Mouse (Mus musculus) cerebellum, postnatal 25 days (tissue): ENCODE data around the gene Zfp612.
"Not testable (repeated sequence)": the region's sequence is repeated elsewhere in the genome, so short reads cannot be mapped to it uniquely, and the experiment has no call there.

Experiments
- DNase-seq, 2 experiments: peaks; one replicate each; pipeline ENCODE4 v3.0.0; 2021; ENCODE audit warnings: mixed read lengths in 2 of 2

Zfp612 gene

DNA sequence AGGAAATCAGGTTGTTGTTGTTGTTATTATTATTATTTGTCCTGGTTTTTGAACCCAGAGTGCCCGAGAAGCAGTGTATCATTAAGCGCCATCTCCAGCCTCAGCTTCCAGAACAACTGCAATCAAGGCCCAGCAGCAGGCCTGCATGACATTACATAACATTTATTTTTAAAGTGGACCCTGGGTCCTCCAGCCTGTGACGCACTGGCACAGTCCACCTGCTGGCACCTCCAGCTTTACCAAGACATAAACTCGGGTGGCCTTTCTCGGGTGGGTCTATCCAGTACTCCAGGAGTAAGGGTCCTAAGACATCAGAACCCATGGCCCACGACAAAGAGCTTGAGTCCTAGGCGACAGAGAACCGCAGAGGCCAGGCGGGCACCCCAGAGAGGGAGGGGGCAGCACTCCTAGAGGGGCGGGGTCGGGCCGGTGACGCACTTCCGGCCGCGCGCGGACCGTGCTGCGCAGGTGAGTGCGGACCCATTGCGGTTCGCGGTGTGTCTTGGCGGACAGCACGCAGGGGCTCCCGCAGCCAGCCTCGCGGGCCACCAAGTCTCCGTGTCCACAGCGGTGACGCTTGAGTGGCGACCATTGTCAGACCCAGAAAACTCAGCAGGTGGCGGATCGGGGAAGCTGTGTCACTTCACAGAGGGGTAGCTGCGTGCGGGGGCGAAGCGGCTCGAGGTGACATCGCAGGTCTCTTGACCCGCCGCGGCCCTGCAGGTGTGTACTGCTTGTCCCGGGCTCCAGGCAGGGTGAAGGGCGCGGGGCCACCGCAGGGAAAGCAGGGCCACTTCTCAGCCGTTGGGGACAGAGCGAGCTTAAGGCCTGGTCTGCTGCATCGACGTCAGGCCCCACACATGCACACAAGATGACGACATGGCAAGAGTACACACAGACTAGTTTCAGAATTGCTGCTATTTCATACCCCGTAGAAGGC lies at the start of gene Zfp612:
Gene Zfp612 (plus strand): TSS at position 465 of the 940 bp plus-strand sequence.
- DNase-seq, result peak; percentile 91 to 92

DNA sequence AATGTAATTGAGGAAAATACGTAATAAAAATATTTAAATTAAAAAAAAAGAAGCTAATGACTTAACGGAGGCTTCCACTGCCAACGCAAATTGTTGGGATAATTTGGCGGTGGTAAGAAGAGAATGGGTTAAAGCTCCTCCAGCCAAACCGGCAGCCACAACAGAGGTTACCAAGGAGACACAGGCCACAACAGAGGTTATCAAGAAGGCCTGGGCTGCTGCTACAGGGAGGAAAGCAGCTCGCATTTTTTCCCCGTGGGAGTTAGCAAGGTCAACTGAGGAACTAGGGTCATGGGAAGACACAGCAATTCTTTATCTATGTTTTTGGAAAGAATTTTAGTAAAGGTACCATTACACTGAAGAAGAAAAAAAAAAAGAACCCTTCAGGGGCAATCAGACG lies 45.8 kb upstream of the Zfp612 start:
- not testable (repeated sequence) for DNase-seq

DNA sequence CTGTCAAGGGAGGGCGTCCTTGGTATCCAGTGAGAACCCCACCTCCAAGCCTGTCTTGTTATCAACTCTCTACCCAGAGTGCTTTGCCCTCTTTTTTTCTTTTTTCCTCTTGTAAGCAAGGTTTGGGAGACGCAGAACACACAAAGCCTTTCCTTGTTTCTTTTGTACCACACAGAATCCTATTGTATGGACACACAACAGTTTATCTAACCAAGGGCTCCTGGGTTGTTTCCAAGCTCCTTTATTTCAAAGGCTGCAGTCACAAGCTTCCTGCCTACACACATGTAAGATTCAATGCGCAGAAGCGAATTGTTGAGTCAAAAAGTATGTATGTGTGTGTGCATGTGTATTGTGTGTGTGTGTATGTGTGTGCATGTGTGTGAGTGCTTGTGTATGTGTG lies 45.2 kb upstream of the Zfp612 start:
- no peak for DNase-seq

DNA sequence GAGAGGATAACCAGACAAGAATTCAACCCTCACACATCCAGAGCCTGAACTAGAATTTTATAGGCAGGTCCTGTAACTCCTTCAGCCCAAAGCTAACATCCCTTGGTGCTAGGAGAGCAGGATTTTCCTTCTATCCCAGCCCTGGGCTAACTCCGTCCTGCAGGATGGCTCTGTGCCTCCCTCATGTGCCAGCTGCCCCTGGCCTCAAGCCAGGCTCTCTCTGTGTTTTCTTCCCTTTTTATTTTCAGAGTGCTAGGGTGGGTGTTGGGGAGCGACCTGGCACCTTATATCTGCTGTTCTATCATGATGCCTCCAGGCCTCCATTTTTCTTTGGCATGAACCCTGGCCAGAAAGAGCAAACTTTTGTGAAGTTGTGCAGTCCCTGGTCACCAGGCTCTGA lies 43.4 kb upstream of the Zfp612 start:
- peak; percentile 11 to 38 for DNase-seq

DNA sequence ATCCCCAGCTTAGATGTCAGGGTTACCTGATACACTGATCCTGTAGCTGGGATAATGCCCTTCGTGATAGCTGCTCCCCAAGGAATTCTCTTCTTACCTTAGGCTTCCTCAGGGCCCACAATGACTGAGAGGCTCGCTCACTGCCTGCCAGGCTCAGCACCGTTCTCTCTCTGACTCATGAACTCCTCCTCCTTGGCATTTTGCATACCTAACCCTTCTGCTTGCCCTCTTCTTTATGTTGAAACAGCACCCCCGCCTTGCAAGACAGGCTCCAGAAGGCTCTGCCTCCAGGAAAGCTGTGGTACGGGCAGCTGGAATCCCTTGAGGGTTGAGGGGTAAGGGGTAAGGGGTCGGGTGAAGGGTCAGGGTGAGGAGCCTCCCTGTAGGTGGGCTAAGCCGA lies 40.3 kb upstream of the Zfp612 start:
- DNase-seq, result no peak

DNA sequence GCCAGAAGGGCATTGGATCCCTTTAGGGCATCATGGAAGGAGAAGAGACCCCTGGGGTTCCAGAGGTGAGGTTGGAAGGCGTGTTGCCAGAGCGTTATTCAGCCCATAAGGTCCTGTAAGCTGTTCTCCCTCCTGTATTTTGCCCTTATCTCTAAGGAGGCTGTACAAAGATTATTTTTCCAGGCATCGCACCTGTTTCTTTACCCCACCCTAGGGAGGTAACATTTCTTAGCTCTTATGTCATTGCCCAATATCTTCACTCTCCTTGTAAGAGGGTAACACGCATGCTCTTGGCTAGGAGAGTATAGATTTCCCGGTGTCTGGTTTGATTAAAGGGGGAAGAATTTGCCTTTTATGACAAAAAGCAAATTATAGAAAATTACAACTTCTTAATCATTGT lies 39.9 kb upstream of the Zfp612 start, which contains the start of gene Chst4:
Gene Chst4 (minus strand): TSS at position 82 of the 400 bp plus-strand sequence.
- no peak for DNase-seq

DNA sequence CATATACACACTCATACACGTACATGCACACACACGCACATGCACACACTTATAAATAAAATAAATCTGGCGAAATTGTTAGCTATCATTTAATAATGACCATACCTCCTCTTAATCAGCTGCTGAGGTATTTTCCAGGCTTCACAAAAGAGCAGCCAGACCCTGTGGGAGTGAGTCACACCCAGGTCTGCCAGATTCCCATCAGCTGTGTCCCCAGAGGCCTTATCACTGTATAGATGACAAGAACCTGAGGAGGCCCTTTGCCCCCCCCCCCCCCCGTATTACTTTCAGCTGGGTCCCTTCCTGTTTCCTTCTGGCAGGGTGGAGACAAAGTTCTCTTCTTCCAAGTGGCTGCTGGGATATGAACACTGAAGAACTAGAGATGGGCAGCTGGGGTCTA lies 39.0 kb upstream of the Zfp612 start:
- DNase-seq, result no peak

DNA sequence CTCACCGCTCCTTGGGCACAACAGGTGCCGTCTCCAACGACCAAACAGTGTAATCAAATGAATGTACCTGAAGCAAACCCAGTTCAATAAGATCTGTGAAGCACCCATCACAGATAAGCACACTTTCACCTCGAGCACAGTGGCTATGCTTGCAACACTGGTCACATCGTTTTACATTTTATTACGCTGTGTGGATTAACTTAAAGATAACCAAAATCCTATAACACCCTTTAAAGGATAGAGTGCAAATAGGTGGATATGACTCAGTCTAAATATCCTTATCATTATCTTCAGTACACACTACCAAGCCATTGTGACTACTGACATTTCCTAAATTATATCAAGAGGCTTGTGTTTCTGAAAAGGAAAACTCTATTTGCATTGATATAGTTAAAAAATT lies 28.3 kb upstream of the Zfp612 start:
- no peak for DNase-seq

DNA sequence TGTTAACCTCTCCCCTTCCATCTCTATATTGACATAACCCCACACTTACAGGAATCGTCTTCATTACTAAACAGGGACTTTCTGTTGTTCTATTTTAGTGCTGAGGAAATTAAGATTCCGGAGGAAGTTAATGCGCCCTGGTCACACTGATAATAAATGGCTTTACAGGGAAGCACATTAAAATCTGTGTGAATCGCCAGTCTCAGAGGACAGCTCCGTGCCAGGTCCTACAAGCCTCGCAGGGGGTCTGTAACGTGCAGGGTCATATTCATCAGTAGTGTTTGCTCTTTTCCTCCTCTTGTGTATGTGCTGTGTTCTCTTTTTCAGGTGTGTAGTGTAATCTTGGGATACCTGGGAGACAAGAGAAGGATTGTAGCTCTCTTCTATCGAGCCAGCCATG lies 21.3 kb upstream of the Zfp612 start:
- no peak for DNase-seq

DNA sequence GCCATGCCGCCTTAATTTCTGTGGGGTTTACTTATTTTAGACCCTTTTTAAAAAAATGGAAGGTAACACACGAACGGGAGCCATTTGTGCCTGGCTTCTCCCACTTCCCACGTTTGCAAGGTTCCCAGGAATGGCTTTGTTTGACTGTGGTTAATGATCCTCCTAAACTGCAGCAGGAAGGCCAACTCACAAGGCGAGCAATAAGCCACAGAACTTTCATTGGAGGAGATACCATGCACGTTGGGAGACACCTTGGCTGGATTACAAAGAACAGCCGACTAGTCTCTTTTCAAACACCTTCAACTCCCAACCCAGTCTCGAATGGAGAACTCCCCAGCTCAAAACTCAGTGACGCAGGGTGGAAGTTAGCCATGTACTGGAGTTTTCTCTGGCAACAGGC lies 15.4 kb upstream of the Zfp612 start:
- no peak for DNase-seq

DNA sequence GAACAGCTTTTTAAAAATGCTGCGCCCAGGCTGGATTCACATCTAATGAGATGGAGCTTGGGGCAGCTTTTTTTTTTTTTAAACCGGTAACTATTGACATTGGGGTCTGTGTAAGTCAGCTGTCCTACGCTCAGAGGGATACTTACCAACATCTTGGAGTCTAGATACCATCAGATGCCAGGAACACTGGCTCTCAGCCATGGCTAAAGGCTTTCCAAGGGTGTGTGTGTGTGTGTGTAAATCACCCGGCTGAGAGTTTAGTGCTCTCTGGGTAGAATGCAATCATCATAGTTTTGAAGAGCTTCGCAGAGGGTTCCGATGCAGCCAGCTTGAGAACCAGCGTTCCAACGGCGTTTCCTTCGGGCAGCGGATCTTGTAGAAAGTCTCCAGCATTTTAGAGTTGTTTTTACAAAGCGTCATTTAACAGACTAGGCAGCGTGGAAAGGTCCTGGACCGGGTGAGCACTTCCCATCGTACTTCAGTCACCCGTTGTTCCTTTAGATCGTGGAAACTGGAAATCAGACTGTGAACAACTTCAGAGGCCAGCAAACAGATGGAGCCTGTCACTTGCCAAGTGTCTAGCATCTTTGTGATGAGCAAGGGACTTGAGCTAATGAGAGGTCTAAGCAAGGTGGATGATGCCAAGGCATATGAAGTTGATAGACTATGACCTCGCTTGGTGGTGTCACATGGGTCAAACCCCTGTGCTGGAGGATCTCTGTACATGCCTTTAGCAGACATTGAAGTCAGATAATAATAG lies 14.8 kb upstream of the Zfp612 start:
- DNase-seq, result peak; percentile 24 to 48

DNA sequence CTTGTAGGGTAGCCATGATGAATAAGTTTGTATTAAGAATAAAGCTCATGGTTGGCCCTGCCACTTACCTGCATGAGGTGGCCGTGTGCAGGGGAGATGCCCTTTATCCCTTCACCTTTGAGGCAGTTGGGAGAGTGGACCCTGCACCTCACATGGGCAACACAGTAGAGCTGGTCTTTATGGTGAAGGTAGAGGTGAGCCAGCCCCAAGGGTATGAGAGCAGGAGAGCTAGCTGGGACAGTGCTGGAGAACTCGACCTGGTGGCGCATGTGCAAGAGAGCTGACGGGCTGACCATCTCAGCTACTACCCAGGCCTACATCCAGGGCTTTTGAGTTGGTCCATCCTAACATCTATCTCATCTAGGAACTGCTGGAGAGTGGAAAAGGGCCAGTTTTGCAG lies 13.9 kb upstream of the Zfp612 start:
- DNase-seq, result no peak

DNA sequence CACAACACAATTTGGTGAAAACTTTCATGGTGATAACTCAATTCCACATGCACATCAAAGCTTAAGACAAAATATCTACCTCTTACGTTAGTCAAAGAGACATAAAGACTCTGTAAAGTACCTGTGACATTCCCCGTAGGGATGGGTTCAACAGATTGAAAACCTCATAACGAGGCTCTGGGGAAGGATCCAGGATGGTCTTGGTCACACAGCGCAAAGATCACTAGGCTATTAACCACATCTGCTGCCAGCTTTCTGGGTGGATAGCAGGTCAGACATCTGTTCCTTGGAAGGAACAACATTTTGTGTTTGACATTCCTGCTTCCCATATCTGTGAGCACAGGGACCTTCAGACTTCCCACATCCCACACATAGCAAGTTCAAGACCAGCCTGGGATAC lies 9.8 kb upstream of the Zfp612 start:
- DNase-seq, result no peak

DNA sequence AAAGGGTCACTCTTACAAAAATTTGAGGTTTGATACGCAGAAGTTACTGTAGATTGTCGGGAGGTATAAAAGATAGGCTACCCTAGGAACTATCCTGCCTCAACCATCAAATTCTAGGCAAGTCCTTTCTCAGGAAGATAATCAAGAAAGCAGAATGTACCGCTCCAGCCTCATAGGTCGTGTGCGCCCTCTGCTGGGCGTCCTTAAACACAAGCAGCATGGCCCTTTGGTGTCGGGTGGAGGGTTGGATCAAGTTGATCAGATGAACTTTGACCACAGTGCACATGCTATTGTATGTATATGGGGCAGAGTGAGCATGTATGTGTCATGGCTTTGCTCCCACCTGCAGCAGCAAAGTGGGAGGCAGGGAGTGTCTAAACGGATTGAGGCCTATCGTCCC lies 7.9 kb upstream of the Zfp612 start:
- DNase-seq, result peak; percentile 70 to 85

DNA sequence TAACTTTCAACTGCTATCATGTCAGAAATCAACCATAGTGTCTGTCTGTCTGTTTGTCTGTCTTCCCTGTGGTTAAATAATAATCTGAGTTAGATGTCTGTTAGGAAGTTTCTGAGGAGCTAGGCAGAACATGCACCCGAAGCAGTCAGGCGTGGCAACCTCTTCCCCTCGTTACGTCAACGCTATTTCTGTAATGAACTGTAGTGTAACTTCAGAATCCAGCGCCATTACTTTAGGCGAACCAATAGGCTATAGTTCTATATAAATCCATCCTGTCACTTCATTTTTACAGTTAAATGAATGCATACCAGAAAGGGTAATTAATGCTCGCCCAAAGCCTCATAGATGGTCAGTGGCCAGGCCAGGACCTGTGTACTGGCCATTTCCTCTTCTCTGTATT lies 5.0 kb upstream of the Zfp612 start:
- no peak for DNase-seq

DNA sequence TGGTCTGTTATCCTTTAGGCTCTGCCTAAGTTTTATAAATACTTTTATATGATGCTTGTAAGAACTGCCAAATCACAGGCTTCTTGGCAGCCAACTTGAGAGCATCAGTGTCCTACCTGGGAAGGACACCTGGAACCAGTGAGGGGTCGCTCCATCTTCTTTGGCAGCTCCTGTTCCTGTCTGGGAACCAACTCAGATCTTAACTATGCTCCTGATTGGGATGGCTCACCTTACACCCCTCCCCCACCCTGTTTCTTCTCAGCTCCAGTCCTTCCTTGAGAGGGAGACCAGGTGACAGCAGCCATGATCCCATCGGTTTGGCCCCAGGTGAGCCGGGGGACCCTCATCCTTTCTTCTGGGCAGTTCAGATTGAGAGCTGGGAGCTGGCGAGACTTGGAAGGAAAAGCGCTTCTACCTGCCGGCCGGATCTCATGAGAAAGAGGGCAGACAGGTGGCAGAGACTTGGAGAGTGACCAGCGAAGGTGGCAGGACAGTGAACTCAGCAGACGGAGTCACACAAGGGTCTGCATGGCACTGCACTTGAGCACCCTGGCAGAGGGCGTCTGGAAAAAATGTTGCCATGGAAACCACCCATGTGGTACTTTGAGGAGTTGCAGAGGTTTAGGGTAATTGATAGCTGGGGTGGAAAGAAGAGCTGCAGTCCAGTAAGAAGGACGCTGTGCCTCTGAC lies 3.0 kb downstream of the Zfp612 start:
- DNase-seq, result peak; percentile 25 to 47

DNA sequence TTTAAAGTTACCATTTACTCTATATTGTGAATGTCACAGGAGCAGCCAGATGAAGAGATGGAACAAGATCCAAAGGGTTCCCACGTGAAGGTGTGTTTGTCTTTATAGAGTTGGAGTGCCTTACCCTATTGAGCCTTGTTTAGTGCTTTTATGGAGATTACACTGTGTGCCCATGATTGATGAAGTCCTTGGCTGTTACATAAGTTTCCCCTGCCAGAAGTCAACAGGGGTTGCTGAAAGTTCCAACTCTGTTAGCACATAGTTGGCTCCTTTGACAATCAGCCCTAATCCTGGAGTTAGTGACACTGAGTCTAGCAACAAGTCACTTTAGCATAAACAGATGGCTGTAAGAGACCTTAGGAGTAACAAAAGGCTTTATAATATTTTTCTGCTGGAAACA lies 12.3 kb downstream of the Zfp612 start:
- no peak for DNase-seq

DNA sequence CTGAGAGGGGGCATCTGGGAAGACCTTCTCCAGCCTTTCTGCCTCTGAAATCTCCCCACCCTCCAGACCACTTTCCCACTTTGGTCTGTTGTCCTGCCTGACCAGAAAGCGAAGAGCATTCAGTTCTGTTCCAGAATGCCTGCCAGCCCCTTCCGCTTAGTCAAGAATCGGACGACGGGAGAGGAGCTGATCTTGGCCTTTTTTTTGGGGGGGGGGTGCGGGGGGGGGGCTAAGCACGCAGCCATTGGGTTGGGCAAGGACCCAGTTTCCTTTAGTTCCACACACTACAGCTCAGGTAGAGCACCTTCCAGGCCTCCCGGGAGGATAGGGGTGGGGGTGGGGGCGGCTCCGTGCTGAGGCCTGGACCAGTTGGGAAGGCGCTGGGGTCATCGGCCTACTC lies 21.4 kb downstream of the Zfp612 start, which contains the start of gene Gm21964:
Gene Gm21964 (plus strand): TSS at position 301 of the 400 bp plus-strand sequence.
- no peak for DNase-seq

DNA sequence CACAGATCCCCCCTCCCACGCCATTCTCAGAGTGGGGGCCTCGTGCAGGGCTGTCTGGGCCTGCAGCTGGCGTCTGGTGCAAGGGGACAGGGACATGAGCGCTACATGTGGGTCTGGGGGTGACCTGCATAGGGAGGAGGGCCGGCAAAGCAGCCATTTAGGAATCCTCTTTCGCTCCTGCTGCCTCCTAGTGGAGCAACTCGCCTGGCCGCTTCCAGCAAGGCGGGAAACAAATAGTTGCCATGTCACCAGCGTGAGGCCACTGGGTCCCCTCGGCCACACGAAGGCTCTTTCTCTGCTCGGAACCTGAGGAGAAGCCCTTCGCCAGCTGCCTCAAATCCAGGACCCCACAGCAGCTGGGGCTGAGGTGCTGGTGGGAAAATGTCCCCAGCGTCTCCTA lies 22.1 kb downstream of the Zfp612 start:
- DNase-seq, result no peak

DNA sequence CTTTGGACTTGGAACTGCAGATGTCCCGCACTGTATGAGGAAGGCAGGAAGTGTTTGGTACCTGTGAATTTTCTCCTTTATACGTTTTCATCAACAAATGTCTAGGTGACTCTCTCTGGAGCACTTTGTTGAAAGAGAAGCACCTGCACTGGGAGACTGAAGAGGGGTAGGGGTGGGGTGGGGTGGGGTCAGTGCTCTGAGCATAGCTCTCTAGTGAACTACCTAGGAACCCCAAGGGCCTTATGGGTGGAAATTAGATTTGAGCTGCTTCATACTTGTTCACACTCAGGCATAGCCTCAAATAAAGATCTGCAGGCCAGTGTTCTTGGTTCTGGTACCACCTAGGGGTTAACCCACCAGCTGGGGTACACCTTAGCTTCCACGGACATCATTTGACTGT lies 23.1 kb downstream of the Zfp612 start, which contains the start of gene Gm17720:
Gene Gm17720 (minus strand): TSS at position 101 of the 400 bp plus-strand sequence.
- no peak for DNase-seq

DNA sequence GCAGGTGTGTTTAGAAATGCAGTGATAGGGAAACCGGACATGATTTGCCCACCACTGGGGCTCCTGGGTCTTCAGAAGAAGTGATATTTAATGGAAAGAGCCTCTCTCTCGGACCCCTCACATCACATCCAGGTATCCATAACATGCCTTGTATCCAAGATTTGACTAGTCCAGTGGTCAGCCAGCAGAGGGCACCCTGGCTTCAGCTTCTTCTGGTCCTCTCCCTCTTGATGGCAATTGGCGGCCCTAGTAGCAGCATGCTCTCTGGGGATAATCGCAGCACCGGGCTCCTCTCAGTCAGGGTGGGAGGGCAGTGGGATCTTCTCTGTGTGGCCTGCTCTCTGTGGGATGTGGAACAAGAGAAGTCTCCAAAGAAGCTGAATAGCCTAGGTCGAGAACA lies 40.2 kb downstream of the Zfp612 start:
- DNase-seq, result peak; percentile 79 to 87

DNA sequence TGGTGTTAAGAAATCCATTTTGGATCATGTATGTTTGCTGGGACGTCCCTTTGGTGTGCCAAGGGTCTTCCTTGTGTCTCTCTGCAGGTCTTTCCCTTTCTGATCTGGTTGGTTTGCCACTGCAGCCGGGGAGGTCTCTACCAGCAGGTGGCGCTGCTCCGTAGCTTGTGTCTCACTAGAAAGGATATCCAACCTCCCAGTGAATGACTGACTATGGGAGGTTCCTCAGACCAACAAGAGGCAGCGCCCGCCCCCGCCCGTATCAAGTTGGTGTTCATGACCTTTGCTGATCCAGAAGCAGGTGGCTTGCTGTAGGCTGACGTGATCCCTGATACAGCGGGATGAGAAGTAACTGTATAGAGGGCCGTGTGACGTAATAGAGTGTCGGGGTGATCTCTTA lies 51.0 kb downstream of the Zfp612 start:
- DNase-seq, result peak; percentile 91 to 94

DNA sequence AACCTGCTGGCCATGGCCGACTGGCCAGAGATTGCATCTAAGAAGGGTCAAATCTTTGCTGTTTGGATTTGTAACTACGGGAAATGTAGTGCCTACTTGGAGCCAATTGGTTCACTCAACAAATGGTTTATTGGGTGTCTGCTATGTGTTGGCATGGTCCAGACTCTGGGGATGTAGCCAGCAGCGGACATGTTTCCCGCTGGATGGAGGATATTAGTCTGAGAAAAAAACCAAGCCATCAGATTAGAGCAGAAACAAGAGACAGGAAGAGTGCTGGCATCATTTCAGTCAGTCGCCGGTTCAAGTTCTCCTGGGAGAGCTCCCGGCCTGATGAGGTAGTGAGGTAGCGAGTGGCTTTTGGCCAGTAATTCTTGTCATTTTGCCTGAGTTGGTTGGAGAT lies 54.7 kb downstream of the Zfp612 start:
- peak in 1 of 2 experiments; percentile 28 for DNase-seq
